Mouse (Mus musculus) left cerebral cortex, postnatal 4 days (tissue): ENCODE results near the gene Tspan2. TPM values are rescaled to one million over a fixed set of nuclear protein-coding genes. Genes with fewer than 3 reads are reported as not detected.

Experiments
- DNase-seq: peaks from one replicate; pipeline ENCODE4 v3.0.0-alpha.2; 2022
- intact Hi-C: fragments of 180-260 bp; cut with DNase I; formaldehyde crosslinking; loops from one replicate; pipeline ENCODE4 v1.15.1; 2025
- total RNA-seq, 2 experiments: library from RNA; stranded (reverse); gene quantifications; 2 replicates each; pipeline ENCODE4 v1.2.3; 2021

The Tspan2 gene
- total RNA-seq, 2 experiments from 2014 or later = 23.6 to 30.7 TPM

- DNase-seq = no peak
- intact Hi-C loops = no loop called here
Measured at GRCm38 (mm10) chr3:102762388-102762787, 28.1 kb downstream of the Tspan2 start.

DNA sequence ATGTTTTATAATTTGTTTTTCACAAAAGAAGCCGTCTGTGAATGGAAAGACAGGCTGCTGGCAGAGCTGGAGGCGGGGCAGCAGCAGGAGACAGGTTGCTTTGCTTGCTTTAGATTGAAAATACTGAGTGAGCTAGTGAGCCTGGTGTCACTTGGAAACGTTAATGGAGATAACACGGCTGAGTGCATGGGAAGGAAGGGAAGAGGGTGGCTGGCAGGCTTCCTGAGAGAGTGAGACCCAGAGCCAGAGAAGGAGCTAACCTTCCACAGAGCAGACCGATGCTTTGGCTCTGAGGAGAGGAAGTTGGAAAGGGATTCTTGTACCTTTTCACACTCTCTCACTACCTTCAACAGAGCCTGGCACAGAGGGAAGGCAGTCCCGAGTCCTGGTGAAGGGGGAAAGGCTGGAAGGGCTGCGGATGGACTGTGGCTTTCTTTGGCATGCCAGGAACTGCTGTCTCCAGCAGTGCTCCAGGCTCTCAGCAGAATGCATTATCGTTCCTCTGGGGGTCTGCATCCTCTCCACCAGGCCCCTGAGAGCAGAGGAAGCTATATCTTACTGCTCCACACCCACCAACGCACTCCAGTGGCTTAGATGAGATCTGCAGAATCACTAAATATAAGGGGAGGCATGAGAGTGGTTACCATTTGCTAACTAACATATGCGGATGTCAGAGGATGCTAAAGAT lies 29.5 kb downstream of the Tspan2 start:
- peak; percentile 75 for DNase-seq
- intact Hi-C loops = no loop called here

DNA sequence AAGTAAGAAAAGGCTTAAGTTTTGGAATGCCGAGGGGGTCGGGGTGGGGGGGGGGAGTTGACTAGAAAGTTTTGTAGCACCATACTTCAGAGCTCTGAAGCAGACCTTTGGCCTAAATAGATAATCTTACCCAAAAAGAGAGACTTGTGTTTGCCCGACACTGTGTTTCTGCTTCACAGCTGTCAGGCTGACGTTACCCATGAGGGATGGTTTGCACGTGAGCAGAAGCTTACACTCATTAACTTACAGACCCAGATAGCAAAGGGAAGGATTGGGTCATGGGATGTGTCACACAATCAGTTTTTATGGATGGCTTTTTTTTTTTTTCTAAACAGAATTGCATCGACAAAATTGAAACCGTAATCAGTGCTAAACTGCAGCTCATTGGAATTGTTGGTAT lies 30.5 kb downstream of the Tspan2 start:
- intact Hi-C loops = no loop called here
- DNase-seq = no peak

- no peak for DNase-seq
- intact Hi-C loops = no loop called here
Measured at GRCm38 (mm10) chr3:102773018-102773417, 38.7 kb downstream of the Tspan2 start.

DNA sequence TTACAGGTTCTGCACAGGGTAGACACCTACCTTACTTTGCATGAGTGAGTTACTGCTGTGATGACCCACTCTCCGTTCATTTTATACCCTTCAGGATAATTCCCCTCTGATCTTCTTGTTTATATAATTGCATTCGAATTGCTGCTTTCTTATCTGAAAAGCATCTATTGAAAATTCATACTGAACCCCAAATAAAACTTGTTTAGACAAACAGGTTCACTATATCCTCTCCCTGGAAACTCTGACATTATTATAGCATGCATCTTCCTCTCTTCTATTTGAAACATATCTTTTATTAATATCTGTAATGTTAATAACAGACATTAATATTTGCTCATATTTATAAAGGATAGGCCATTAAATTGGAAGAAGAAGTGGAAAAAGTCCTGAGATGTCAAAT lies 48.3 kb downstream of the Tspan2 start, which contains the start of gene Tshb:
Tshb (minus strand) TSS at position 101 of the 400 bp plus-strand sequence.
- intact Hi-C loops = no loop called here
- DNase-seq = no peak

DNA sequence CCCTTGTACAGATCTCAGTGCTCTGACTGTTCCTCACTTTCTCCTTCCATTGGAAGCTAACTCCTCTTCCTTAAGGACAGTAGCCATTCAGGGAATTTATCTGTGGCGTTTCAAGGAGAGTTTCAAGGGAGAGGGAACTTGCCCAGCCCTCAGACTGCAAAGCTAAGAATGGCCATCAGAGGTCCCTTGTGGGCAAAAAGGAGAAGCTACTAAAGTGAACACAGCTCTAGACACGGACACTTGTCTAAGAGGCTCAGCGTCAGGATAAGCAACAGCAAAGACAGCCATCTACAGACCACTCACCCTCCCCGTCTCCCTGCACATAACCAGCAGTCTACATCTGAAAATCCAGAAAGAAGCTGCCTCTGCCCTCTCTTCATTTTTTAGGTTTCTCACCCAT lies 53.0 kb downstream of the Tspan2 start:
- intact Hi-C loops = no loop called here
- DNase-seq = no peak

DNA sequence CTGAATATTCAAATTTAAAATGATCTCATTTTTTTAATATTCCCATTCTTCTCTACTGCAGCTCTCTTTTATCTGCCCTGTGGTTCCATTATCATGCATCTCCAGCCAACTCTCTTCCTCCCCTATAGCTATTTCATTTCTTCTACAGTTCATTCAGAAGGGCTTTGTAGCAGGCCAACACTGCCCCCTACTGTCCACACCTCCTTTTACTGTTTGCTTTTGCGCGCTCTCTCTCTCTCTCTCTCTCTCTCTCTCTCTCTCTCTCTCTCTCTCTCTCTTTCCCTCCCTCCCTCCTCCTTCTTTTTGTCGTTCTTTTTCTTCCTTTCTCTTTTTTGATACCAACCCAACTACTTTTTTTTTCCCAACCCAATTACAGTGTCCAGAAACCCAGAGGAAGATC lies 69.6 kb downstream of the Tspan2 start:
- DNase-seq = peak; percentile 81
- intact Hi-C loops = loop anchor here (2.0 to 5.0 kb wide), 2 partner anchors 89 to 552 kb away; no protein-coding TSS in a partner anchor

DNA sequence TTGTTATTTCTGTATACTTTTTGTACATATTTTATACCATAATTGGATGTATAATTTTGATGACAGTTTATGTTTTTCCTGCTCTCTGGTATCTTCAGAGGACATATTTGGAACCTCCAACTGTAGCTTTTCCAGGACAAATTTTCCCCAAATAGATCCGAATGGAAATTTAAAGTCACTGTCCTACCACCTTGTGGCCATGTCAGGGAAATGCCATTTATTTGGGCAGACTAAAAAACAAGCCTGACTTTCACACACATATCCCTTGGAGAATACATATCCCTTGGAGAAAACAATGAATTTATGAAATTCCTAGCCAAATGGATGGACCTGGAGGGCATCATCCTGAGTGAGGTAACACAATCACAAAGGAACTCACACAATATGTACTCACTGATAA lies 108.1 kb downstream of the Tspan2 start:
- DNase-seq = no peak
- intact Hi-C loops = no loop called here

GRCm38 (mm10) chr3:102848661-102849060 lies 114.3 kb downstream of the Tspan2 start:
- DNase-seq = no peak
- intact Hi-C loops = no loop called here

Other genes with a start within 250 kb of the Tspan2 start
- not detected for gene Tshb, start 48.2 kb downstream of the Tspan2 start, total RNA-seq
- gene Sycp1, start 201.6 kb downstream of the Tspan2 start, total RNA-seq = not detected
- gene Nr1h5, start 229.6 kb downstream of the Tspan2 start, total RNA-seq = not detected